Mouse (Mus musculus) kidney, adult 2 months (tissue): ENCODE data around the gene 1700088E04Rik.

ENCODE experiments used
- CTCF ChIP-seq: fragments of 200-500 bp; conservative IDR thresholded peaks from 2 replicates; pipeline ENCODE4 v1.5.1; 2011; ENCODE audit warnings: low read depth, mild to moderate bottlenecking, control low read depth, low read length, moderate library complexity, mixed read lengths; ENCODE audit not compliant: insufficient read depth, insufficient read length
- POLR2A ChIP-seq: fragments of 200-500 bp; IDR thresholded peaks from one replicate; pipeline ENCODE4 v1.6.1; 2011; ENCODE audit warnings: low read depth, low read length, control low read depth

GRCm38 (mm10) chr15:79141566-79141917, 489 bp upstream of the 1700088E04Rik start:
- TF ChIP-seq POLR2A (no peak), CTCF (no peak)
